Comparison of ENCODE assay signal across 20 mouse cellular contexts in genomic region chr4:57524461-57524860, GRCm38 (mm10). TPM values are rescaled to one million over a fixed set of nuclear protein-coding genes. Genes with fewer than 3 reads are reported as not detected.
A peak's percentile ranks its signal among the peaks of the same experiment; 100 is the strongest.
DNase-seq lines count a peak whose midpoint lies in the region; ATAC-seq and TF ChIP-seq lines count a peak whose summit lies in the region.
"Had no signal": no experiment of that assay in that cellular context is flagged by ENCODE, and none has a peak within 500 bp of the region (broad histone marks: within the 10 kb centered on the region; RNA-seq: fewer than 3 reads in every experiment).

No protein-coding gene starts in this region.

- H3K9me3 ChIP-seq in lung, embryonic 14.5 days (ENCODE audit: low read depth, low read length) = no peaks in the 10 kb centered on the region
- no peaks in the 10 kb centered on the region for H3K9me3 ChIP-seq in heart, postnatal 0 days (replicated peaks; ENCODE audit: control insufficient read depth, low read length)
- H3K9me3 ChIP-seq: limb, embryonic 15.5 days; midbrain, embryonic 12.5 days had no signal

- DNase-seq in cerebellum, postnatal 14 days = peak; percentile 23 to 46
- DNase-seq in cerebellum, adult 11 months = no peak
- DNase-seq in lung, embryonic 14.5 days = peak; percentile 59
- no peak for DNase-seq in lung, adult 2 months
- DNase-seq in adipocyte (ENCODE audit: low spot score) = peak; percentile 94
- peak; percentile 57 for DNase-seq in heart, postnatal 0 days (ENCODE audit: low spot score)
- DNase-seq in urinary bladder, postnatal 36 days (ENCODE audit: low spot score in 2 of 2) = no peak
- DNase-seq: cerebellum, adult 8-10 months; gastrocnemius, adult 2 months; kidney, postnatal 10 days; layer of hippocampus, adult 9-11 months; lung, postnatal 36 days; right cerebral cortex, postnatal 14 days; thymus, postnatal 4 days had no signal

- TF ChIP-seq EP300 in heart, postnatal 0 days (IDR thresholded peaks at IDR 0.05; ENCODE audit: low read depth) = no peak

- no peak overlapping the region for H3K4me3 ChIP-seq in lung, embryonic 14.5 days (ENCODE audit: low read depth, low read length)
- H3K4me3 ChIP-seq in lung, adult 2 months (replicated peaks; ENCODE audit: extremely low read depth, low read depth, low read length) = no peak overlapping the region
- H3K4me3 ChIP-seq in heart, postnatal 0 days (ENCODE audit: low read depth, low read length) = no peak overlapping the region
- H3K4me3 ChIP-seq: gastrocnemius, adult 2 months; limb, embryonic 15.5 days; midbrain, embryonic 12.5 days had no signal

- H3K27ac ChIP-seq in lung, embryonic 14.5 days (ENCODE audit: low read depth) = no peak overlapping the region
- H3K27ac ChIP-seq in heart, postnatal 0 days (ENCODE audit: low read depth) = 0 out of 2 replicates have a peak overlapping the region, but pooled peaks have one; percentile 25
- H3K27ac ChIP-seq: gastrocnemius, adult 2 months; limb, embryonic 15.5 days; midbrain, embryonic 12.5 days had no signal

- H3K4me2 ChIP-seq in lung, embryonic 14.5 days = no peak overlapping the region
- H3K4me2 ChIP-seq in heart, postnatal 0 days (ENCODE audit: low read depth, low read length) = no peak overlapping the region
- H3K4me2 ChIP-seq: limb, embryonic 15.5 days; midbrain, embryonic 12.5 days had no signal

- no peak overlapping the region for H3K9ac ChIP-seq in lung, embryonic 14.5 days
- no peak overlapping the region for H3K9ac ChIP-seq in heart, postnatal 0 days (replicated peaks; ENCODE audit: low read depth, low read length)
- H3K9ac ChIP-seq: limb, embryonic 15.5 days; midbrain, embryonic 12.5 days had no signal

- TF ChIP-seq POLR2A in lung, adult 2 months (IDR thresholded peaks at IDR 0.05; ENCODE audit: borderline replicate concordance, extremely low read depth, low read depth, low read length) = no peak

- no peak for TF ChIP-seq CTCF in lung, embryonic 14.5 days (IDR thresholded peaks at IDR 0.05; ENCODE audit: low read depth)
- TF ChIP-seq CTCF in lung, adult 2 months (IDR thresholded peaks at IDR 0.05; ENCODE audit: insufficient read depth, low read length) = no peak
- no peak for TF ChIP-seq CTCF in heart, postnatal 0 days (IDR thresholded peaks at IDR 0.05; ENCODE audit: low read depth)

- H3K4me1 ChIP-seq in lung, embryonic 14.5 days (ENCODE audit: insufficient read depth) = peaks cover 13% of the 10 kb centered on the region
- H3K4me1 ChIP-seq in lung, adult 2 months (ENCODE audit: control insufficient read depth, insufficient read depth, low read length) = no peaks in the 10 kb centered on the region
- H3K4me1 ChIP-seq in heart, postnatal 0 days (ENCODE audit: control insufficient read depth, insufficient read depth) = peaks cover 12% of the 10 kb centered on the region
- H3K4me1 ChIP-seq: midbrain, embryonic 12.5 days had no signal

- no peaks in the 10 kb centered on the region for H3K36me3 ChIP-seq in lung, embryonic 14.5 days (ENCODE audit: insufficient read depth)
- H3K36me3 ChIP-seq in heart, postnatal 0 days (replicated peaks; ENCODE audit: control insufficient read depth, insufficient read depth, low read length) = no peaks in the 10 kb centered on the region
- H3K36me3 ChIP-seq: limb, embryonic 15.5 days; midbrain, embryonic 12.5 days had no signal

- ATAC-seq in lung, embryonic 14.5 days (ENCODE audit: insufficient read depth) = no peak
- ATAC-seq in heart, postnatal 0 days (ENCODE audit: insufficient read depth, low read depth) = peak; percentile 41; the same call in 1 of the 2 replicates
- ATAC-seq in granulocyte monocyte progenitor cell, adult 5-6 weeks (replicated peaks; ENCODE audit: poor library complexity, severe bottlenecking) = no peak
- ATAC-seq: forebrain, embryonic 16.5 days; intestine, postnatal 0 days; Patski had no signal

- H3K27me3 ChIP-seq in lung, embryonic 14.5 days (ENCODE audit: insufficient read depth, low read length) = no peaks in the 10 kb centered on the region
- H3K27me3 ChIP-seq in heart, postnatal 0 days (ENCODE audit: control insufficient read depth, insufficient read depth, low read length) = no peaks in the 10 kb centered on the region
- H3K27me3 ChIP-seq: limb, embryonic 15.5 days; midbrain, embryonic 12.5 days; Patski had no signal

- 42% methylated on average over 3 of the region's 3 CpGs for WGBS in lung, embryonic 14.5 days
- WGBS in lung, adult 2 months = 71% methylated on average over 3 of the region's 3 CpGs
- 28% methylated on average over 3 of the region's 3 CpGs for WGBS in heart, postnatal 0 days

RNA-seq across cellular contexts. Expression of gene Pakap, which starts 43.5 kb away (rescaled TPM):
- 56.2 and 57.2 TPM in 2 replicates for polyA plus RNA-seq in lung, embryonic 14.5 days (2014; fragmentation: Nextera tagmentation; extraction: Ambion mirVana)
- polyA plus RNA-seq in lung, adult 2 months (2012; rRNA removed) = 1.6 and 2.7 TPM in 2 replicates
- total RNA-seq in heart, postnatal 0 days (2014; rRNA removed; ENCODE audit: low replicate concordance) = 21.1 and 26.8 TPM in 2 replicates
- 33.8 and 43.7 TPM in 2 replicates for polyA plus RNA-seq in heart, postnatal 0 days (2015; fragmentation: Nextera tagmentation; extraction: Ambion mirVana)
- not detected in 2 replicates for total RNA-seq in granulocyte monocyte progenitor cell, adult 5-6 weeks (2014; fragmentation: Nextera tagmentation)
- 0.10 TPM in 1 of 2 replicates, not detected in the other for total RNA-seq in granulocyte monocyte progenitor cell, adult 5-6 weeks (2017)

Comparison
In these comparisons a context has a peak if more than half of its experiments do, and no peak if none do; other contexts are left out.
1. DNase-seq: peak in cerebellum, postnatal 14 days (2 of 2), lung, embryonic 14.5 days (single experiment), adipocyte (single experiment) and heart, postnatal 0 days (single experiment); none in cerebellum, adult 11 months (single experiment), lung, adult 2 months (single experiment) and urinary bladder, postnatal 36 days (0 of 2).